Mouse (Mus musculus) bone marrow, adult 2 months (tissue): ENCODE measurements around the gene Mipol1.

ENCODE experiments used
- CTCF ChIP-seq: fragments of 200-500 bp; IDR thresholded peaks from 2 replicates; pipeline ENCODE4 v1.5.1; 2011; ENCODE audit warnings: low read length, control low read depth; ENCODE audit not compliant: control insufficient read depth, insufficient read depth
- POLR2A ChIP-seq: fragments of 200-500 bp; IDR thresholded peaks from 2 replicates; pipeline ENCODE4 v1.6.1; 2011; ENCODE audit warnings: low read depth, mild to moderate bottlenecking, control low read depth, low read length, borderline replicate concordance; ENCODE audit not compliant: control insufficient read depth

- TF ChIP-seq CTCF (no peak), POLR2A (no peak)
These were observed 132.5 kb downstream of the Mipol1 start for GRCm38 (mm10) chr12:57362732-57363131.
